Mouse (Mus musculus) liver, postnatal 0 days (tissue): ENCODE measurements at regions not wholly inside any gene's neighbourhood (a gene's known extent, or its start where the extent isn't known, plus 50 kb on each side); places are given as distances from the start of the nearest gene placed in this dataset.

Experiments
- CTCF ChIP-seq: sonication (generic); IDR thresholded peaks from 2 replicates; pipeline ENCODE4 v1.5.1; 2016; ENCODE audit warnings: antibody characterized with exemption, low read depth
- EP300 ChIP-seq: IDR thresholded peaks from 2 replicates; pipeline ENCODE4 v1.6.1; 2016; ENCODE audit warnings: antibody characterized with exemption, low read depth, mild to moderate bottlenecking

DNA sequence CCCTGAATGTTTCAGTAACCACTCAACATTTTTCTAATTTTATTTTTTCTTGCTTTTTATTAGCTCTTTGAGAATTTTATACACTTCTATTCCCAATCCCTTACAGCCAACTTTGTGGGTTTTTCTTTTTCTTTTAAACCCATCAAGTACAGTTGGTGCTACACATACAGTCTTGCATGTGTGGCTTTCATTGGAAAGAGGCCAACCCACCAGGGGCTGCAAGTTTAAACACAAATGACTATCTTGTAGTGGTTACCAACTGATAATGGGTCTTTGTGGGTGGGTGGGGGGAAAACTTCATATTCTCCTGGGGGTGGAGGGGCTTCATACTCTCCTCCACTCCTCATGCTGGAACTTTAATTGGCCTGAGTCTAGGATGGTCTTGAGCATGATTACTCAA, 110.5 kb upstream of the Atg10 start:
- TF ChIP-seq CTCF (no peak), EP300 (no peak)
